Mouse (Mus musculus) embryo, embryonic 10.5 days (tissue): ENCODE data around the gene Cd320.
"Not testable (repeated sequence)": the region's sequence is repeated elsewhere in the genome, so short reads cannot be mapped to it uniquely, and the experiment has no call there.

Experiments used
- DNase-seq: peaks from one replicate; pipeline ENCODE4 v3.0.0-alpha.2; 2015; ENCODE audit warnings: low spot score

The Cd320 gene

GRCm38 (mm10) chr17:33825462-33825861, 17.4 kb upstream of the Cd320 start:
- DNase-seq, result no peak

- peak; percentile 87 for DNase-seq
Observed at GRCm38 (mm10) chr17:33826850-33827249, 16.0 kb upstream of the Cd320 start.

GRCm38 (mm10) chr17:33828892-33829291, 14.0 kb upstream of the Cd320 start:
- no peak for DNase-seq

- DNase-seq, result no peak
Observed at GRCm38 (mm10) chr17:33829561-33829960, 13.3 kb upstream of the Cd320 start.

GRCm38 (mm10) chr17:33844196-33844595, 1.3 kb downstream of the Cd320 start:
- DNase-seq, result no peak

- DNase-seq, result no peak
Observed at GRCm38 (mm10) chr17:33848139-33848538, 5.2 kb downstream of the Cd320 start.

GRCm38 (mm10) chr17:33851331-33851730, 8.4 kb downstream of the Cd320 start:
- DNase-seq, result no peak

GRCm38 (mm10) chr17:33857816-33858215, 14.9 kb downstream of the Cd320 start:
- no peak for DNase-seq

GRCm38 (mm10) chr17:33865330-33866030, 22.6 kb downstream of the Cd320 start:
- DNase-seq, result peak; percentile 68

- DNase-seq, result not testable (repeated sequence)
Observed at GRCm38 (mm10) chr17:33873537-33873936, 30.6 kb downstream of the Cd320 start, which contains the start of gene Gm7029. TSS of gene Gm7029 (plus strand) at chr17:33873837.

- no peak for DNase-seq
Observed at GRCm38 (mm10) chr17:33874411-33874810, 31.5 kb downstream of the Cd320 start.

GRCm38 (mm10) chr17:33875797-33876196, 32.9 kb downstream of the Cd320 start:
- DNase-seq, result peak; percentile 42

GRCm38 (mm10) chr17:33884320-33884719, 41.4 kb downstream of the Cd320 start:
- not testable (repeated sequence) for DNase-seq

GRCm38 (mm10) chr17:33887802-33888201, 44.9 kb downstream of the Cd320 start:
- not testable (repeated sequence) for DNase-seq

- DNase-seq, result not testable (repeated sequence)
Observed at GRCm38 (mm10) chr17:33888230-33888629, 45.3 kb downstream of the Cd320 start.

GRCm38 (mm10) chr17:33889941-33890532, 47.1 kb downstream of the Cd320 start:
- peak; percentile 31 for DNase-seq

- DNase-seq, result peak; percentile 100
Observed at GRCm38 (mm10) chr17:33890533-33891059, 47.7 kb downstream of the Cd320 start, which contains the start of gene Kifc1. TSS of gene Kifc1 (minus strand) at chr17:33890661.

GRCm38 (mm10) chr17:33891357-33891756, 48.5 kb downstream of the Cd320 start:
- no peak for DNase-seq

- not testable (repeated sequence) for DNase-seq
Observed at GRCm38 (mm10) chr17:33891892-33892291, 49.0 kb downstream of the Cd320 start.

- no peak for DNase-seq
Observed at GRCm38 (mm10) chr17:33892429-33892828, 49.5 kb downstream of the Cd320 start.

- not testable (repeated sequence) for DNase-seq
Observed at GRCm38 (mm10) chr17:33893011-33893410, 50.1 kb downstream of the Cd320 start.

GRCm38 (mm10) chr17:33897114-33897794, 54.4 kb downstream of the Cd320 start:
- DNase-seq, result peak; percentile 89

GRCm38 (mm10) chr17:33898193-33898592, 55.3 kb downstream of the Cd320 start:
- not testable (repeated sequence) for DNase-seq
